Mouse (Mus musculus) liver, adult 2 months (tissue): ENCODE measurements around the gene Tbc1d16.

Experiments used
- CTCF ChIP-seq: fragments of 200-500 bp; IDR thresholded peaks from 2 replicates; pipeline ENCODE4 v1.5.1; 2011; ENCODE audit warnings: low read depth, low read length, control low read depth
- POLR2A ChIP-seq: fragments of 200-500 bp; IDR thresholded peaks from 2 replicates; pipeline ENCODE4 v1.6.1; 2011; ENCODE audit warnings: low read length, control low read depth; ENCODE audit not compliant: insufficient read depth; ENCODE audit errors: extremely low read depth

DNA sequence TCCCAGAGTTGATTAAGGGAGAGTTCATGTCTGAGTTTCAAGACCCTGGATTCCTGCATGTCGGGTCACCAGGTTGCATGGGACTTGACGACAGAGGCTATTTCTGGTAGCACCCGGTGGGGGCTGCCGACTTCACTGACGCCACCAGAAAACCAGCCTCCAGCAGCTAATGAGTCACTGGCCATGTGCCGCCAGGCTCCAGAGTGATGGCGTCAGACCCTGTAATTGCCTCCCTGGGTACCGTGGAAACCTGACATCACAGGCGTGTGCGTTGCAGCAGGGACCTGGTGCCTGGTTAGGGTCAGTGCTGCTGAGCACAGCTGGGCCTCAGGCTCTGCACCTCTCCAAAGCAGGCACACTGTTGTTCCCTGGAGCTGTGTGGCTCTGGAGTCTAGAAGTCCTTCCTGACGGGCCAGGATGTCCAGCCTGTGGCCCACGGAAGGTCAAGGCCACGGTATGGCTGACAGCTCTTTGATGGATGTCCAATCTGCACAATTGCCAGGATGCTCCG lies 75.9 kb downstream of the Tbc1d16 start:
- no peak for TF ChIP-seq POLR2A
- TF ChIP-seq CTCF = no peak
